Mouse (Mus musculus): ENCODE data around the gene Ctsh. TPM values are rescaled to one million over a fixed set of nuclear protein-coding genes. Genes with fewer than 3 reads are reported as not detected.

Gene Ctsh
- polyA plus RNA-seq, 1 experiment from 2014 or later = 305 TPM

DNA sequence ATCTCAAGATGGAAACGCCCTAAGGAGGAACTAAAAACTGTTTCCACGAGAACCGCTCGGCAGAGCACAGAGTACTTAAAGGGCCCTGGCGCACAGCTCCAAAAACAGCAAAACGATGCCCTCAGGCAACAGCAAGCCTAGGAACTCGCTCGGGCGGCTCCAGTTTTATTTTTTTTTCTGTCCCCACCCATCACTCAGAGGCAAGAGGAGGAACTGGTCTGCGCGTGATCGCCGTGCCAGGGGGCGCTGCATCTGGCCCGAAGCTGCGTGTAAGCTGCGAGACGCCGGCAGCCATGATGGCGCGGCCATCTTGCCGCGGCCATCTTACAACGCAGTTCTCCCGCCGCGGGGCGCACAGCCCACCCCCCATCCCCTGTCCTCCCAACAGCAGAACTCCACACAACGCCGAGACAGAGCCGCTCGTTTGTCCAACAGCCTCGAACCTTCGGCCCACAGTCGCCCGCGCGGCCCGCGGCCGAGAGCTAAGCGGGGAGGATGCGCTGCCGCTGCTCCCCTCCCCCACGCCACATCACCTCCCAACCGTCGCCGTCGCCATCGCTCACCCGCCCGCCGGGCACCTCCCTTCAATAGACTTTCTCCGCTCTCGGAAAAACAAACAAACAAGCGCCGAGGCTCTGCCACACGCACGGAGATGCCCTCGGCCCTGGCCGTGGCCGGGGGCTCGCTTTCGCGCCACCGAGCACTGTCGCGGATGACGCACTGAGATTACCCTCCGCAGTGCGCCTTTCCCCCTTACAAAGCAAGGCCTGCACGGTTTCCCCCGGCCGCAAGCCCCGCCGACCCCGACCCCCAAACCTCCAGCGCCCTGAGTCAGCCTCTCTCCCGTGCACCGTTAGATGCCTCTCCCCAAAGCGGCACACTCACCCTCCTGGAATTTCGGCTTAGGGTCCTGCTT, 60.0 kb downstream of the Ctsh start:
- peak overlapping the region; percentile 99 for H3K27ac ChIP-seq
- H3K4me1 ChIP-seq (replicated peaks; ENCODE audit: insufficient read depth, low read length) = peaks cover 12% of the 10 kb centered on the region; the same call in 1 of the 2 replicates
- ATAC-seq (replicated peaks; ENCODE audit: low FRiP score, low read depth) = peak; percentile 70
- H3K4me3 ChIP-seq (replicated peaks; ENCODE audit: low read depth, low read length) = peak overlapping the region; percentile 89
- H3K36me3 ChIP-seq (ENCODE audit: insufficient read depth, low read length) = 0 out of 2 replicates have a peak, but pooled peaks cover 7% of the 10 kb centered on the region
- no peaks in the 10 kb centered on the region for H3K27me3 ChIP-seq (ENCODE audit: insufficient read depth, low read length)
- H3K4me2 ChIP-seq (ENCODE audit: low read length) = peak overlapping the region; percentile 83
- H3K9me3 ChIP-seq (replicated peaks; ENCODE audit: low read length) = no peaks in the 10 kb centered on the region
- peak; percentile 94 for DNase-seq (ENCODE audit: low spot score)
- peak overlapping the region; percentile 99 for H3K9ac ChIP-seq (ENCODE audit: low read depth, low read length)
- TF ChIP-seq CTCF (IDR thresholded peaks at IDR 0.05; ENCODE audit: low read depth) = peak; percentile 74
- WGBS = under 1% methylated on average over 82 of the region's 82 CpGs

DNA sequence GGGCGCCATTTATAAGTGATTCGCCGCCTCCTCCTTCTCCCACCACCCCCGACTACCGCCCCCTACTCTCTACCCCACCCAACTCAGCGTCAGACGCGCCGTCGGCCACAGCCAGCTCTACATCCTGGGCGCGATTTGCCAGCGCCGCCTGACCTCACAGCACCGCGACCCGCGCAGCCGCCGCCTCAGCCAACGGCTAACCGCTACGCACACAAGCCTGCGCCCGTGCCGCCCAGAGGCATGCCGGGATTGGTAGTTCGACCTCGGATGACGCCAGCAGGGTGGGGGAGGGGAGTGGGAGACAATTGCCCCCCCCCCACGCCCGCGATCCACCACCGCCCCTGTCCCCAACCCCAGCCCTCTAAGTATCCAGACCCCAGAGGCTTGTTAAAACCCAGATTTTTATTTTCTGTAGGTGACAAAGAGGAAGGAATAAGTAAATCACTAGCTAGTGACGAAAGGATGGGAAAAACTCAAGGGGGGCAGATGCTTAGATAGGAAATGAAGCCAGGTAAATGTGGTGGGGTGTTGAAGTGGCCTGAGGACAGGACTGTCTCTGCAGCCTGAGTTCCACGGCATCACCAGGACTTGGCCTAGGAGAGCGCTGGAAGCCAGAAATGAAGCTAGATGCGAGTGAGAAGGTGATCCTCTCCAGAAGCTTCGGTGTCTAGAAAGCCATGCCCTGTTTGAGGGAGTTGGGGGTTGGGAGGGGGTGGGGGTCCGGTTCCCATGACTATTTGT, 60.8 kb downstream of the Ctsh start, which contains the start of gene Morf4l1:
Morf4l1 (minus strand) TSS at position 208 of the 741 bp plus-strand sequence.
- Histone ChIP-seq H3K4me2 (ENCODE audit: low read length) (peak within 1 kb of the TSS; percentile 83), H3K27me3 (ENCODE audit: insufficient read depth, low read length) (no peaks in the 10 kb centered on the region), H3K36me3 (ENCODE audit: insufficient read depth, low read length) (no peaks in the 10 kb centered on the region), H3K4me1 (replicated peaks; ENCODE audit: insufficient read depth, low read length) (peaks cover 9% of the 10 kb centered on the region; the same call in 1 of the 2 replicates), H3K9ac (ENCODE audit: low read depth, low read length) (peak within 1 kb of the TSS; percentile 99), H3K9me3 (replicated peaks; ENCODE audit: low read length) (no peaks in the 10 kb centered on the region), H3K4me3 (replicated peaks; ENCODE audit: low read depth, low read length) (peak within 1 kb of the TSS; percentile 89), H3K27ac (peak within 1 kb of the TSS; percentile 99)
- no peak for TF ChIP-seq CTCF (IDR thresholded peaks at IDR 0.05; ENCODE audit: low read depth)
- ATAC-seq (replicated peaks; ENCODE audit: low FRiP score, low read depth) = peak; percentile 99
- WGBS = 4% methylated on average over 37 of the region's 40 CpGs
- peak; percentile 98 for DNase-seq (ENCODE audit: low spot score)

DNA sequence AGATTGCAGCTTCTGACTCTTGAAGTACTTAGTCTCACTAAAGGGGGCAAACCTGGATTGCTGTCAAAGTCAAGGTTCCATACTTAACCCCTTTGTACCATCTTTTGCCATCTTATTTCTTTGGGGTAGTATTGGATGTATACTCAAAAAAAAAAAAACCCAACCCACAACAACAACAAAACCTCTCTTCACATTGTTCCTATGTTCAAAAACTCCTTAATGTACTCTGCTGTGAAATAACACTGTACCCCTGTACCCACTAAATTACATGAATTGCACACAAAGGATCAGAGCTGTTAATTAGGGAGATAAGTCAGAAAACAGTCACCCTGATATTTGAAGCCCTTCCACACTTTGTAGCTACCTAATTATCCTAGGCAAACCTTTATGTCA, 61.4 kb downstream of the Ctsh start:
- Histone ChIP-seq H3K27ac (no peak overlapping the region), H3K27me3 (ENCODE audit: insufficient read depth, low read length) (no peaks in the 10 kb centered on the region), H3K9me3 (replicated peaks; ENCODE audit: low read length) (no peaks in the 10 kb centered on the region), H3K4me1 (replicated peaks; ENCODE audit: insufficient read depth, low read length) (peaks cover 7% of the 10 kb centered on the region; the same call in 1 of the 2 replicates), H3K9ac (ENCODE audit: low read depth, low read length) (no peak overlapping the region; the same call in 1 of the 2 replicates), H3K36me3 (ENCODE audit: insufficient read depth, low read length) (no peaks in the 10 kb centered on the region), H3K4me2 (ENCODE audit: low read length) (peak overlapping the region; percentile 70), H3K4me3 (replicated peaks; ENCODE audit: low read depth, low read length) (peak overlapping the region; percentile 89)
- ATAC-seq (replicated peaks; ENCODE audit: low FRiP score, low read depth) = no peak
- TF ChIP-seq CTCF (IDR thresholded peaks at IDR 0.05; ENCODE audit: low read depth) = no peak
- DNase-seq (ENCODE audit: low spot score) = no peak

DNA sequence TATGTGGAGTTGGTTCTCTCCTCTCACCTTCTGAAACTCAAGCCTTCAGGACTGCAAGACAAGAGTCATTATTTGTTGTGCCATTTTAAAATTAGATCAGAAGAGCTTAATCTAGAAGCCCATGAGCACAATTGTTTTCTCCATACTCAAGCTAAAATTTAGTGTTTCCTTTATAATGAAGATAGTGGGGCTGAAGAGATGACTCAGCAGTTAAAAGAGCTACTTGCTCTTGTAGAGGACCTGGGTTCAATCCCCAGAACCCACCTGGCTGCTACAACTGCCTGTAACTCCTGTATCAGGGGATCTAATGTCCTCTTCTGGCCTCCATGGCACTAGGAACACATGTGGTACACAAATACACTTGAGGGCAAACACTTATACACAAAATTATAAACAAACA, 63.3 kb downstream of the Ctsh start:
- DNase-seq (ENCODE audit: low spot score) (no peak), ATAC-seq (replicated peaks; ENCODE audit: low FRiP score, low read depth) (no peak)
- H3K36me3 ChIP-seq (ENCODE audit: insufficient read depth, low read length) = no peaks in the 10 kb centered on the region
- H3K9me3 ChIP-seq (replicated peaks; ENCODE audit: low read length) = no peaks in the 10 kb centered on the region
- no peaks in the 10 kb centered on the region for H3K27me3 ChIP-seq (ENCODE audit: insufficient read depth, low read length)
- 0 out of 2 replicates have a peak, but pooled peaks cover 6% of the 10 kb centered on the region for H3K4me1 ChIP-seq (replicated peaks; ENCODE audit: insufficient read depth, low read length)
- H3K9ac ChIP-seq (ENCODE audit: low read depth, low read length) = no peak overlapping the region
- no peak overlapping the region for H3K4me3 ChIP-seq (replicated peaks; ENCODE audit: low read depth, low read length)
- TF ChIP-seq CTCF (IDR thresholded peaks at IDR 0.05; ENCODE audit: low read depth) = no peak
- H3K4me2 ChIP-seq (ENCODE audit: low read length) = no peak overlapping the region
- H3K27ac ChIP-seq = no peak overlapping the region

DNA sequence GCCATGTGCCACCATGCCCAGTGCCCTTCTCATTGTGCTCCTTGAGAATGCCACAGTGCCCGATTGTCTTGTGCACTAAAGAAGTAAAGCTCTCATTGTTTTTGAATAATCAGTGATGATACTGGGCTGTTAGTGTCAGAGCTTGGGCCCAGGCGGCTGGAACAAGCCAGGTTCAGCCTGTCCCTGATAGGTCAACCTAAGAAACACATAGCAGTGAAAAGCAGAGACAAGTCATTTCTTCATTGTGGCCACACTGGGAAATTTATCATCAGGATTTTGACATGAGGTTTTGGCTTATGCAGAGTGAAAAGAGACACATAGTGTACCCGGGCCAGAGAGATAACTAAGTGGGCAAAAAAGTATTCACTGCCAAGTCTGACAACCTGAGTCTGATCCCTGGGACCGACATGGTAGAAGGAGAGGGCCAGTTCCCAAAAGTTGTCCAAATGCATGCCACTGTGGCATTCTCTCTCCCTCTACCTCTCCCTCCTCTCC, 68.3 kb downstream of the Ctsh start:
- Histone ChIP-seq H3K9ac (ENCODE audit: low read depth, low read length) (no peak overlapping the region), H3K4me1 (replicated peaks; ENCODE audit: insufficient read depth, low read length) (no peaks in the 10 kb centered on the region), H3K27me3 (ENCODE audit: insufficient read depth, low read length) (no peaks in the 10 kb centered on the region), H3K36me3 (ENCODE audit: insufficient read depth, low read length) (no peaks in the 10 kb centered on the region), H3K27ac (no peak overlapping the region), H3K9me3 (replicated peaks; ENCODE audit: low read length) (no peaks in the 10 kb centered on the region), H3K4me3 (replicated peaks; ENCODE audit: low read depth, low read length) (no peak overlapping the region), H3K4me2 (ENCODE audit: low read length) (no peak overlapping the region)
- ATAC-seq (replicated peaks; ENCODE audit: low FRiP score, low read depth) (no peak), DNase-seq (ENCODE audit: low spot score) (no peak)
- 79% methylated on average over 4 of the region's 4 CpGs for WGBS
- TF ChIP-seq CTCF (IDR thresholded peaks at IDR 0.05; ENCODE audit: low read depth) = no peak

All from kidney, postnatal 0 days (tissue).